Mouse (Mus musculus): ENCODE measurements around the gene Slc6a20a.

DNA sequence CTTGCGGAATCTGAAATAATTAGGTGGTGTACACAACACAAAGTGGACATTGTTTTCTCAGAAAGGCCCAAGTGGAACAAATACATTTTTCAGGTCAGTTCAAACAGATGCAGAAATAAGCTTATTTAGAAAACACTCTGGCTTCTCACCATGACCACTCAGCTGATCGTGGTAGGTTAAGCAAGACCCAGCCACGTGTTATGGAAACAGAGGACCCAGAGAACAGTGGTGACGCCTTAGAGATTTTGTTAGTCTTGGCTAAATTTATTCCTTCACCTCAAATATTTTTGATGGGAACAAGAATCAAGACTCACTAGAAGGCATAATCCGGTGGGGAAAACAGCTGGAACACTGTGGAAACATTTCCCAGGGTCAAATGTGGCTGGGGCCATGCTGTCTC lies 7.5 kb upstream of the Slc6a20a start:
- TF ChIP-seq SIN3A (IDR thresholded peaks at IDR 0.05; ENCODE audit: low read length): no peak
- no peak for TF ChIP-seq JUND (IDR thresholded peaks at IDR 0.05; ENCODE audit: low read depth, low read length)
- no peak for TF ChIP-seq ZC3H11A (IDR thresholded peaks at IDR 0.05; ENCODE audit: low read depth, low read length)
- TF ChIP-seq POLR2AphosphoS2 (IDR thresholded peaks at IDR 0.05; ENCODE audit: low read length): no peak
- TF ChIP-seq CTCF (IDR thresholded peaks at IDR 0.05 in 2 of 3, conservative IDR thresholded peaks at IDR 0.05 in 1 of 3; ENCODE audit: control insufficient read depth in 1 of 3, insufficient read depth in 1 of 3, low read depth in 2 of 3, low read length in 3 of 3, poor library complexity in 1 of 3, severe bottlenecking in 1 of 3): no peak
- TF ChIP-seq MAZ (IDR thresholded peaks at IDR 0.05; ENCODE audit: low read depth, low read length): no peak
- no peak for TF ChIP-seq SMC3 (IDR thresholded peaks at IDR 0.05; ENCODE audit: low read depth, low read length)
